Mouse (Mus musculus) megakaryocyte-erythroid progenitor cell, adult 5 weeks (primary cell): ENCODE data around the gene Entpd4b. TPM values are rescaled to one million over a fixed set of nuclear protein-coding genes. Genes with fewer than 3 reads are reported as not detected.

Source experiments
- polyA plus RNA-seq: library from polyadenylated mRNA; stranded (reverse); fragments of >175 nt; gene quantifications from 2 replicates; pipeline ENCODE4 v1.2.3, GENCODE M21; 2012

Entpd4b gene
- polyA plus RNA-seq = 9.3 and 11.5 TPM in 2 replicates

GRCm38 (mm10) chr14:69555110-69555831, at the start of gene Entpd4b:
TSS of gene Entpd4b (plus strand) at chr14:69555424.

DNA sequence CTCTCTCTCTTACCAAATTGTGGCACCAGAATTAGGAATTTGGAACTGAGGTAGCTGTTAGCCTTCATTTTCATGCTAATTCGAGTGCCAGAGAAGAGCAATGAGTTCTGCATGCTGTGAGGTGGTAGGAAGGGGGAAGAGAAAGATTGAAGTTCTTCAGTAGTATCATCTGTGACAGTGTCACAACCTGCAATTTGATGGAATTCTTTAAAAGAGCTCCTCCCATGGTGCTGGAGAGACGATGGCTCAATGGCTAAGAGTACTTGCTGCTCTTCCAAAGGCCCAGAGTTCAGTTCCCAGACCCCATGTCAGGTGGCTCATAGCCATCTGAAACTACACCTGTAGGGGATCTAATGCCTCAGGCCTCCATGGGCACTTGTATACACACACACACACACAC, 42.8 kb upstream of the Entpd4b start, which contains the start of gene Gm27179:
TSS of gene Gm27179 (minus strand) at position 101 of the 400 bp plus-strand sequence.

Other genes with a start within 250 kb of the Entpd4b start
- 13.8 and 14.7 TPM in 2 replicates for gene Gm16867, start 52.1 kb upstream of the Entpd4b start, polyA plus RNA-seq
- 0.02 TPM in 1 of 2 replicates, not detected in the other for gene Gm27179, start 42.9 kb upstream of the Entpd4b start, polyA plus RNA-seq